Mouse (Mus musculus): ENCODE results near the gene Zfp553. TPM values are rescaled to one million over a fixed set of nuclear protein-coding genes. Genes with fewer than 3 reads are reported as not detected.

The Zfp553 gene
- total RNA-seq, 2 experiments from 2014 or later, result 2.9 to 10.0 TPM

DNA sequence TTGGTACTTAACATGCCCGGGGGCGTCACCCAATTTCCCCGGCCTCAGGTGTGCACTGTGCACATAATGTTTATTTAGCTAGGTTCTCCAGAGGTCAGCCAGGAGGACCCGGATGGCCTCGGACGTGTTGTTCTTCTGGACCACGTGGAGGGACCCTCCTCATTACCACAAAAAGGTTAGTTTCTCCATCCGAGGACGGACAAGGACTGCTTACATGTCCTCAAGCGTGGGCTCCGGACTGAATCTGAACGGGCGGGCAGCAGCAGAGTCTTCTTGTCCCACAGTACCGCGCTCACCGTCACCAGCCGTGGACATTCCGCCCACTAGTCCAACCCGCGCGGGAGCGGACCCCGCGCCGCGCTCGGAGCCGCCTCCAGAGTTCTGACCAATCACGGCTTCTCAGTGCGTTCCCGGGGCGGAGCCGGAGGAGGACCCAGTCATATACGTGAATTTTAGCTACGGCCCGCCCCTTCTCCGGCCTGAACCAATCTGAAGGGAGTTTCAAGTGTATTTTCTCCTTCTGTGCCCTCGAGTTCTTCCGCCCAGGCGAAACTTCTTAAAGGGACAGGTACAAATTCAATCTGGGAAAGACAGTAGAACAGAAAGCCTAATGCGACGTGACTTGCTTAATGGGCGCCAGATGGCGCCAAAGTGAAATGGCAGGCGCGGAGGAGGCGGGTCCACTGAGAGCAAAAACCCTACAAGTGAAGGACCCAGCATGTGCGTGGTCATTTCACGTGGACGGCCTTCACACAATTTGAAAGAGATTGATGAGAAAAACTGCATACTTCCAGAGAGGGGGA lies 27.6 kb downstream of the Zfp553 start, which contains the start of gene Dctpp1:
Gene Dctpp1, minus strand, starts transcription at position 401 of the 803 bp plus-strand sequence.
- ATAC-seq (replicated peaks; ENCODE audit: low FRiP score, poor library complexity, severe bottlenecking), result peak; percentile 97

DNA sequence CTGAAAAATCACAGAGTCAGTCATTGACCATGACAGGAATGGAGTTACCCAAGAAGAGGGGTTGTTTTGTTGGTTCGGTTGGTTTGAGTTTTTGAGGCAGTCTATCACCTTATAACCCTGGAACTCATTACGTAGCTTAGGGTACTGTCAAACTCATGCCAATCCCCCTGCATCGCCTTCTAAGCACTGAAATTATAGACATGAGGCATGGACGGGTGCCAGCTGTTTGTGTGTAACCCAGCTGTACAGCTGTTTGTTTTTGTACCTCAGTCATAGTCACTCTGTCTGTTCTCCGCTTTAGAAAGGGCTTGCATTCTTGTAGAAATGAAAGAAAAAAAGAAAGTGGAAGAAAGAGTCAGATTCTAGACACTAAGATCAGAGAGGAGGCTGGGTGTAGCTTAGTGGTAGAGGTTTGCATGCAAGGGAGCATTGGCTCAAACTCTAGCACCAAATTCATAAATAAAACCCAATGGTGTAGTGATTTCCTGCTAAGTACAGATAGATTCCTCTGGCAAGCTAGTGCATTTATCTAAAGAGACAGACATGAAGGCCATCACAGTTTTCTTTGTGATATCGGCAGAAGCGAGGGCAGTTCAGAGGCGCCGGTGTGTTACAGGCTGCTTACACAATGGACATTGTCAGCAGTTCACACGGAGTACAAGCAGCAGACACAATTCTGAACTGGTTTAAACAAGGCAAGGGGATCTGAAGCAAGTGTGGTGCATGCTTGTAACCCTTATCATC lies 29.5 kb downstream of the Zfp553 start:
- ATAC-seq (replicated peaks; ENCODE audit: low FRiP score, poor library complexity, severe bottlenecking), result no peak

DNA sequence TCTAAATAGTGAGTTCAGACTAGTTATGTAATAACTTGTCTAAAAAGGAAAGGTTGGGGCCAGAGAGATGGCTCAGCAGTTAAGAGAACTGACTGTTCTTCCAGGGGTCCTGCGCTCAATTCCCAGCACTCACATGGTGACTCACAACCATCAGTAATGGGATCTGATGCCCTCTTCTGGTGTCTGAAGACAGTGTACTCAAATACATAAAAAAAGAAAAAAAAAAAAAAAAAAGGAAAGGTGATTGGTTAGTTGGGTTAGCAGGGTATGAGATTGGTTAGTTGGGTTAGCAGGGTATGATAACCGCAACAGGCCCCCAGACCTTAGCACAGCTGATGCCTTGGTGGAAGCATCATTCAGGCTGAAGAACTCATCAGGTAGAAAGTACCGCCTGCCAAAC lies 30.7 kb downstream of the Zfp553 start:
- ATAC-seq (replicated peaks; ENCODE audit: low FRiP score, poor library complexity, severe bottlenecking), result no peak

DNA sequence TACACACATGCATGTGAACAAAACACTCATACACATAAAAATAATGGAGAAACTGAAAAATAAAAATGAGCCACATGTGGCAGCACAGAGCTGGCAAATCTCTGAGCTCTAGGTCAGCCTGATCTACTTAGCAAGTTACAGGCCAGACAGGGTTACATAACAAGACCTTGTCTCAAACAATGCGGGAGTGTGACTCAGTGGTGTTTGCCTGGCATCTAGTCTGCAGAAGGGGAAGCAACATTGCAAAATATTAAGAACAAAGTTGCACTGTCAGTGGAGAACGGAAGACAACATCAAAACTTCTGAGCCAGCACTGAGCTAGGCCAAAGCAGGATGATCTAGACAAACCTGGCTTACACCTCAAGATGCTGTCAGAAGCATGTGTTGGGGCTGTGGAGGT lies 37.4 kb downstream of the Zfp553 start:
- no peak for ATAC-seq (replicated peaks; ENCODE audit: low FRiP score, poor library complexity, severe bottlenecking)

DNA sequence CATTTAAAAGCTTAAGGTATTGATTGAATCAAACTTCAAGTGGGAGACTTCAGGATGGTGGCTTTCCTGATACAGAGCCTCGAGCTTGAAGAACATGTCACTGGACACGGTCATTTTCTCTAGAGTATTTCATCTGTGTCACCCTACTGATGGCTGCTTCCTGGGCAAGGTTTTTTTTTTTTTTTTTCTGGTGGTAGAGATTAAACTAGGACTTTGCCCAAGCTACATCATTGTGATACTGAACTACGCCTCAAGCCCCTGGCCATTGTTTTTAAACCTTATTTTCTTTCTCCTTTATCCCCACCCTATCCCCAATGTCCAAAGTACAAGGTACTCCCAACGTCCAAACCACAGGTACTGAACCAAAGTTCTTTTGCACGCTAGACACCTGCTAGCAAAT lies 37.8 kb downstream of the Zfp553 start:
- ATAC-seq (replicated peaks; ENCODE audit: low FRiP score, poor library complexity, severe bottlenecking), result no peak

DNA sequence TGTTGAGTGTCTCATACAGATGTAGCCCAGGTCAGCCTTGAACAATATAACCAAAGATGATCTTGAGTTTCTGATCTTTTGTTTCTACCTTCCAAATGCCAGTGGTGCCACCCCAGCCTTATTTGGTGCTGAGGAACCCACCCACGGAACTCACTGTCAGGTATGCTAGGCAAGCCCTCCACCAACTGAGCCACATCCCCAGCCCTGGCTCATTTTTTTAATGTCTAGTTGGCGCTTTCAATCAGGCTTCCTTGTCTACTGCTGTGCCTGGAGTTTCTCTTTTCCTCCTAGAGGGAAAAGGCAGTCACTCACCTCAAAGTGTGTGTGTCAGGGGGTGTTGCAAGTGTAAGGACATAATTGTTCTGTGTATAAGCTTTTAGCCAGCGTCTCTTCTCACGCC lies 38.2 kb downstream of the Zfp553 start:
- ATAC-seq (replicated peaks; ENCODE audit: low FRiP score, poor library complexity, severe bottlenecking), result no peak

DNA sequence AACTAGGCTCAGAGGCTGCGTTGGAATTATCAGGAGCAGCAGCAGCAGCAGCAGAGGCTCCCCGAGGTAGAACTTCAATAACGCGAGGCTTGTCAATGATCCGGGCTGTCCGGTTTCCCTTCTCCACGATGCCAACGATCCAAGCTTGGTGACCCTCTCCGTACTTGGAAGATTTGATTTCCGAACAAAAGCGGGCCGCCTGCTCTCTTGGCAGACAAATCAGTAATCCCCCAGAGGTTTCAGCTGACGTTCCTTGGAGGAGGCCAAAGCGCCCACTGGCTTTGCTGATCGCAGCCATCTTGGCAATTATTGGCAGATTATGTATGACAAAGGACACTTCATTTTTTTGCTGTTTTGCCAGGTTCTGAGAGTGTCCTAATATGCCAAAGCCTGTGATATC lies 39.7 kb downstream of the Zfp553 start:
- no peak for ATAC-seq (replicated peaks; ENCODE audit: low FRiP score, poor library complexity, severe bottlenecking)

DNA sequence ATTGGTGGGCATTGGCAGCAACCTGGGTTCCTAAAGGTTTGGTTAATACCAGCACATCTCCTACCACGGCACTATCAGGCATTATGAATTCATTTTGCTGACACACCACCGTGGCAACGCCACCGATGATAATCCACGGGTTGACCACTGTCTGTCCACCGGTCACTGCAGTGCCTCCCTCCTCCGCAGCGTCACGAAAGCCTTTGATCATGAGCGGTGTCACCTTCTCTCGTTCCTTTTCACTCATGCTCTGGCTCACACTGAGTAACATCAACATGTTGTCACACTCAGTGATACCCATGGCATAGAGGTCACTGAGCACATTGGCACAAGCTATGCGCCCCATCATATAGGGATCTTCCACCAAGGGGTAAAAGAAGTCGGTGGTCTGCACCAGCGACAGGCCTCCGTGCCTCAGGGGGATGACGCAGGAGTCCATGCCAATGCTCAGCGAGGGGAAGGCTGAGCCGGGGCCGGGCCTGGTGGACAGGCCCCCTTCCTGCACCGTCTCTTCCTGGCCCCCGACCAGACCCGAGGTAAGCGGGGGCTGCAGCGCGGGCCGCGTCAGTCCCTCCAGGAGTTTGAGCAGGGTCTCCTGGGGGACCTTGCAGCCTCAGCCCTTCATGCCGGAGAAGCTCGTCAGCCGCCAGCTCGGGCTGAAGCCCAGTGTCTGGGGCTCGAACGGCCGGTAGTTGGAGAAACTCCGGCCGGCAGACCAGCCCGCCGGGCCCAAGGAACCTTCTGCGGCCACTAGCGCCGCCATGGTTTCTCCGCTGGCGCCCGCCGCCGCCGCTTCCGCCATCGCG lies 40.5 kb downstream of the Zfp553 start:
- ATAC-seq (replicated peaks; ENCODE audit: low FRiP score, poor library complexity, severe bottlenecking), result peak; percentile 23

DNA sequence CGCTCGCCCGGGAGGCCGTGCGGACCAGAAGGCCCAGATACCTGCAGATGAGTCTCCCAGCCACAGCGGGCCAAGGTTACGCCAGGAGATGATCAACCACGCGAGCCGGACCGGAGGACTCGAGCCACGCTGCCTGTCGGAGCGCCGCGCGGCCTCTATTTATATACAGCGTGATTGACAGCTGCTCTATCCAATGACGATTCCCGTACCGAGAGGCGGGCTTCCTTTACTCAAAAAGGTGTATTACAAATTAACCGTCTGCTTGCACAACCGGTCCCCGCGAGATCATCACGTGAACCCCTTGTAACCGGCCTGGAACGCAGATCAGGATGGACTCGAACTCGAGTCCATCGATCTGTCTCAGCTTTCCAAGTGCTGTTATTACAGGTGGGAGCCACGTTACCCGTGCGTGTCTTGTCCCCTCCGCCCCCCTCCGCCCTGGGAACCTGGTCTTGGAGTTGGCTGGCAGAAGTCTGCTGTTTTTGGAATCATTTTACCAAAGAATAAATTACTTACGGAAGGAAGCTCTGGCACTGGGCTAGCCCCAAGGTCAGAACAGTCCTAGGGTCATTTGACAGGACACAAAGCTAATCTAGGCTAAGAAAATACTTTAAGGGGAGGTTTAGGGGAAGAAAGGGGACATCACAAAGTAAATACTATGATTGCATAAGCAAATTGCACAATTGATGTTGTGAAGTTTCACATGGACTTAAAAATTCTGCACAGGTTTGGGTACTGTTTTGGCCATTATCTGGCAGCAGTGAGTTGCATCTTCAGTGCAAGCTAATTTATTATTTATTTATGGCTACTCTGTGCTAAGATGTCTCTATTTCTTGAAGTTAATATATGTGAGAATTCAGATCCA lies 41.3 kb downstream of the Zfp553 start, which contains the start of gene Sephs2:
Gene Sephs2, minus strand, starts transcription at position 131 of the 865 bp plus-strand sequence.
- ATAC-seq (replicated peaks; ENCODE audit: low FRiP score, poor library complexity, severe bottlenecking), result peak; percentile 88

DNA sequence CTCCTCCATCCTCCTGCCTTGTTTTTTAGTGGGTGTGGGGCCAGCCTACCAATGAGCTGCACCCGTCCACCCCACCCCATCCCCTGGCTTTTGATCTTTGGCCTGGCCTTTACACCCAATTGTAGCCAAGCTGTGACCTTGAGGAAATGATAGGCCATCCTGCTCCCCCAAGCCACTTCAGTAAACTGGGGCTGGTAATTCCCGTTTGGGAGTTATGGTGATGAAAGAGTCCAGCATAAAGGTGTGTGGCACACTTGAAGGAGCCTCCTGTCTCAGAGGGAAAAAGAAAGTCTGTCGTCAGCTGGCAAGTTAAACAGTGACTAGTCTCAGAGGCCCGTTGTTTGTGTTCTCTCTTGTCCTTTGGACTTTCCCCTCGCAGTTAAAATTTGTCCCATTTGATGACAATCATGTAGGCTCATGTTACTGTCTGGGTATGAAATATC lies 43.7 kb downstream of the Zfp553 start:
- no peak for ATAC-seq (replicated peaks; ENCODE audit: low FRiP score, poor library complexity, severe bottlenecking)

DNA sequence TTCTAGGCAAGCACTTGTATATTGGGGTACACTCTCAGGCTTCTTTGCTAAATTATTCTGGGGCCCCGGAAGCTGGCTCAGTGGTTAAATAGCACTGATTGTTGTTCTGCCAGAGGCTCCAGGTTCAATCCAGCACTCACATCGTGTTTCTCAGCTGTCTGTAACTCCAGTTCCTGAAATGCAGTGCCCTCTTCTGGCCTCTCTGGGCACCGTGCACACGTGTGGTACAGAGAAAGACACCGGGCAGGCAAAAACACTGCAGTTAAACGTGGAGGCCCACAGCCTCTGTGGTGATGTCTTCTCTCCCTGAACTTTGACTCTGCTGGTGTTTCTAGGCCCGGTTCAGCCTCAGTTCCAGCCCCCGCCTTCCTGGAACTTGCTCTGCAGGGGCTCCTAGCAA lies 45.5 kb downstream of the Zfp553 start:
- 0 out of 2 replicates have a peak, but pooled peaks have one; percentile 28 for ATAC-seq (replicated peaks; ENCODE audit: low FRiP score, poor library complexity, severe bottlenecking)

DNA sequence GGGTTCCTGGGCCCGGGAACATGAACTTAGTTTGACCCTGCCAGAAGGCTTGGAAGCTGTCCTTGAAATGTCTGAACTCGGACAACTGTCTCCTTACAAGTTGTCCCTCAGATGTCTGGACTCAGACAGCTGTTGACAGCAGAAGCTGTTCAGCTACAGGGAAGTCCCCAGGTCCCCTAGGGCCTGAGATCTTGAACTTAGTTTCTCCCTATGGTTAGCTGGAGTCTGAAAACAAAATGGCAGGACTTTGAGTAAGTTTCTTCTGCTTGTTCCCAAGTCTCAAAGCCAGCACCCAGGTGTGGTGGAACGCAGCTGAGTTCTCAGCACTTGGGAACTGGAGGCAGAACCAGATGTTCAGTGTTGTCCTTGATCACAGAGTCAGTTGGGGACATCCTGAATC lies 47.2 kb downstream of the Zfp553 start:
- ATAC-seq (replicated peaks; ENCODE audit: low FRiP score, poor library complexity, severe bottlenecking), result no peak

DNA sequence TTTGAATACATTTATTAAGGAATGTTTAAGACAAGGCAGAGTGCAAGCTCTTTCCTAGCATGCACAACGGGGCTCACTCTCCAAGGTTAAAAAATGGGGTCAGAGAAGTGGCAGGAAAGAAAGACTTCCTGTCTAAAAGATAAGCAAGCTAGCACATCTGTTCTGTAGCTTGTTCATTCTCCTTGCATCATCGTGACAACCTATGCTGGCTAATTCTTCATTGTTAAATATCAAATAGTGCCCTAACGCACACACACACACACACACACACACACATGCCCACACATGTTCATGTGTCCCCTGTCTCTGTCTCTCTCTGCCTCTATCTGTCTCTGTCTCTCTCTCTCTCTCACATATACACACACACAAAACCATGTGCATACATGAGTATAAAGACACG lies 48.3 kb downstream of the Zfp553 start:
- no peak for ATAC-seq (replicated peaks; ENCODE audit: low FRiP score, poor library complexity, severe bottlenecking)

DNA sequence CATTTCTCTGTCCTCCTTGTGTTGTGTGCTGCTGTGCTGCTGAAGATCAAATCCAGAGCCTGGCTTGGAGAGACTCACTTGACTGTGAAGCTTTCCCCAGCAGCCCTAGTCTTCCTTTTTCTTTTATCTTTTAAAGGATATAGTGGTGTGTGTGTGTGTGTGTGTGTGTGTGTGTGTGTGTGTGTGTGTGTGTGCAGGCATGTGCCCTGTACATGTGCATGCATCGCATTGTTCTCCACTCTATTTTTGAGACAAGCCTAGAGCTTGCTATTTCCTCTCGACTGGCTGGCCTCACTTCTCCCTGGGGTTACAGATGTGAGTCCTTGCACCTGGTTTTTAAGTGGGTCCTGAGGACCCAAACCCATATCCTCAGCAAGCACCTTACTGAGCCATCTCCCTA lies 49.3 kb downstream of the Zfp553 start:
- no peak for ATAC-seq (replicated peaks; ENCODE audit: low FRiP score, poor library complexity, severe bottlenecking)

DNA sequence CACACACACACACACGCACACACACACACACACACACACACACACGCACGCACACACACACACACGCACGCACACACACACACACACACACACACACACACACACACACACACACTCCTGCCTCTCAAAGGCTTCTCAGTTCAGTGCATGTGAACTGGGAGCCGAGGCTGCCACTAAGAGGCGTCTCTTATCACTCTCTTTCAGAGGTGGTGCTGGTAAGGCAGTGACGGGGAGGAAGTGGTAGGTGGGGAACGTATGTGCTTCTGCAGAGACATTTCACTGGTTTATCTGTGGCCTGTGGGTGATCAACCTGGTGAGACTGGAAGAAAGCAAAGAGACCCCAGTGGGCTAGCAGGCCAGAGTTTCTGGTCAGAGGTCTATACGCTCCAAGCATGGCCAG lies 52.3 kb downstream of the Zfp553 start:
- peak; percentile 64 for ATAC-seq (replicated peaks; ENCODE audit: low FRiP score, poor library complexity, severe bottlenecking)

All from erythroid progenitor cell, adult 5-6 weeks (primary cell).